Mouse (Mus musculus): ENCODE data around the gene Lims1.

- TF ChIP-seq CTCF (IDR thresholded peaks at IDR 0.05; ENCODE audit: low read depth): no peak
- TF ChIP-seq EP300 (IDR thresholded peaks at IDR 0.05; ENCODE audit: low read depth): no peak
Measured at GRCm38 (mm10) chr10:58427930-58428329, 104.7 kb downstream of the Lims1 start.

Data from heart, postnatal 0 days (tissue).